Mouse (Mus musculus): ENCODE results near the gene Lztr1. TPM values are rescaled to one million over a fixed set of nuclear protein-coding genes. Genes with fewer than 3 reads are reported as not detected.

Lztr1 gene
- polyA plus RNA-seq, 1 experiment from 2014 or later: 156 TPM

- H3K27me3 ChIP-seq: no peaks in the 10 kb centered on the region
- ChIA-PET POLR2A (no interaction called here), CTCF (interaction anchor here (1.2 to 3.6 kb wide), 2 partner anchors 27 to 60 kb away, joined by 3 to 45 read pairs; no protein-coding TSS in a partner anchor)
- no peak for TF ChIP-seq CTCF (IDR thresholded peaks at IDR 0.05)
- ATAC-seq: no peak
- no peak for DNase-seq (ENCODE audit: low read depth, low spot score)
- in situ Hi-C loops (cut with MboI; ENCODE audit: low pct_unique_long_range_greater_than_20kb): loop anchor here (5.0 kb wide), 1 partner anchor 66 kb away; no protein-coding TSS in a partner anchor
Observed at GRCm38 (mm10) chr16:17556180-17556579, 47.7 kb downstream of the Lztr1 start.

GRCm38 (mm10) chr16:17556907-17557306 lies 48.4 kb downstream of the Lztr1 start:
- POLR2A ChIA-PET: no interaction called here
- no peak for ATAC-seq

GRCm38 (mm10) chr16:17557947-17558480 lies 49.5 kb downstream of the Lztr1 start:
- in situ Hi-C loops (cut with MboI; ENCODE audit: low pct_unique_long_range_greater_than_20kb): loop anchor here (5.0 kb wide), 1 partner anchor 64 kb away; no protein-coding TSS in a partner anchor
- ChIA-PET CTCF (interaction anchor here (0.8 to 3.6 kb wide), 19 partner anchors 9 to 169 kb away, joined by 3 to 45 read pairs (median 6); partner anchors contain the start of genes Pi4ka, Slc7a4, Smpd4 and Snap29), POLR2A (interaction anchor here (0.6 to 1.5 kb wide), 4 partner anchors 10 to 67 kb away, joined by 3 to 5 read pairs (median 4); no protein-coding TSS in a partner anchor)
- DNase-seq (ENCODE audit: low read depth, low spot score) (no peak), ATAC-seq (no peak)
- no peaks in the 10 kb centered on the region for H3K27me3 ChIP-seq
- TF ChIP-seq CTCF (IDR thresholded peaks at IDR 0.05): no peak

More at GRCm38 (mm10) chr16:17556907-17557306, 48.4 kb downstream of the Lztr1 start:
- CTCF ChIA-PET: interaction anchor here (1.1 to 3.6 kb wide), 12 partner anchors 8 to 63 kb away, joined by 3 to 45 read pairs (median 7); partner anchors contain the start of genes Slc7a4 and Smpd4
- in situ Hi-C loops (cut with MboI; ENCODE audit: low pct_unique_long_range_greater_than_20kb): loop anchor here (5.0 kb wide), 1 partner anchor 65 kb away; no protein-coding TSS in a partner anchor
- DNase-seq (ENCODE audit: low read depth, low spot score): no peak
- H3K27me3 ChIP-seq: no peaks in the 10 kb centered on the region
- TF ChIP-seq CTCF (IDR thresholded peaks at IDR 0.05): no peak

GRCm38 (mm10) chr16:17558811-17559210 lies 50.3 kb downstream of the Lztr1 start:
- ChIA-PET POLR2A (interaction anchor here (0.6 to 1.5 kb wide), 3 partner anchors 9 to 73 kb away, joined by 3 read pairs; no protein-coding TSS in a partner anchor), CTCF (interaction anchor here (0.8 to 3.6 kb wide), 8 partner anchors 8 to 169 kb away, joined by 3 to 45 read pairs (median 8); no protein-coding TSS in a partner anchor)
- DNase-seq (ENCODE audit: low read depth, low spot score): no peak
- TF ChIP-seq CTCF (IDR thresholded peaks at IDR 0.05): no peak
- no peak for ATAC-seq
- in situ Hi-C loops (cut with MboI; ENCODE audit: low pct_unique_long_range_greater_than_20kb): loop anchor here (5.0 kb wide), 1 partner anchor 63 kb away; no protein-coding TSS in a partner anchor
- no peaks in the 10 kb centered on the region for H3K27me3 ChIP-seq

GRCm38 (mm10) chr16:17559396-17560027 lies 51.0 kb downstream of the Lztr1 start:
- CTCF ChIA-PET: interaction anchor here (3.0 to 3.6 kb wide), 2 partner anchors 50 to 57 kb away, joined by 14 to 45 read pairs; no protein-coding TSS in a partner anchor
- in situ Hi-C loops (cut with MboI; ENCODE audit: low pct_unique_long_range_greater_than_20kb): loop anchor here (5.0 kb wide), 1 partner anchor 63 kb away; no protein-coding TSS in a partner anchor
- ATAC-seq (no peak), DNase-seq (ENCODE audit: low read depth, low spot score) (no peak)
- H3K27me3 ChIP-seq: no peaks in the 10 kb centered on the region
- no peak for TF ChIP-seq CTCF (IDR thresholded peaks at IDR 0.05)
- POLR2A ChIA-PET: interaction anchor here (0.6 to 1.5 kb wide), 3 partner anchors 8 to 72 kb away, joined by 3 read pairs; no protein-coding TSS in a partner anchor

GRCm38 (mm10) chr16:17561128-17561750 lies 52.8 kb downstream of the Lztr1 start, which contains the start of gene Lrrc74b:
Gene Lrrc74b (minus strand): TSS chr16:17561247.
- ATAC-seq: no peak
- no peaks in the 10 kb centered on the region for H3K27me3 ChIP-seq
- in situ Hi-C loops (cut with MboI; ENCODE audit: low pct_unique_long_range_greater_than_20kb): no loop called here
- ChIA-PET POLR2A (no interaction called here), CTCF (interaction anchor here (0.9 to 3.4 kb wide), 3 partner anchors 12 to 55 kb away, joined by 3 to 23 read pairs (median 9); partner anchors contain the start of gene Slc7a4)
- TF ChIP-seq CTCF (IDR thresholded peaks at IDR 0.05): no peak
- no peak for DNase-seq (ENCODE audit: low read depth, low spot score)

GRCm38 (mm10) chr16:17561751-17562208 lies 53.3 kb downstream of the Lztr1 start, which contains the start of gene P2rx6:
Gene P2rx6 (plus strand): TSS chr16:17561885.
- no peaks in the 10 kb centered on the region for H3K27me3 ChIP-seq
- CTCF ChIA-PET: interaction anchor here (1.4 to 3.4 kb wide), 4 partner anchors 21 to 55 kb away, joined by 3 to 23 read pairs (median 6); partner anchors contain the start of gene Slc7a4
- no peak for TF ChIP-seq CTCF (IDR thresholded peaks at IDR 0.05)
- DNase-seq (ENCODE audit: low read depth, low spot score): peak; percentile 56
- in situ Hi-C loops (cut with MboI; ENCODE audit: low pct_unique_long_range_greater_than_20kb): no loop called here
- ATAC-seq: peak; percentile 57
- POLR2A ChIA-PET: no interaction called here

GRCm38 (mm10) chr16:17563580-17563979 lies 55.1 kb downstream of the Lztr1 start:
- ChIA-PET CTCF (interaction anchor here (1.8 to 3.4 kb wide), 4 partner anchors 9 to 53 kb away, joined by 4 to 23 read pairs (median 8); partner anchors contain the start of gene Slc7a4), POLR2A (no interaction called here)
- no peaks in the 10 kb centered on the region for H3K27me3 ChIP-seq
- in situ Hi-C loops (cut with MboI; ENCODE audit: low pct_unique_long_range_greater_than_20kb): no loop called here
- no peak for DNase-seq (ENCODE audit: low read depth, low spot score)
- no peak for TF ChIP-seq CTCF (IDR thresholded peaks at IDR 0.05)
- no peak for ATAC-seq

- POLR2A ChIA-PET: no interaction called here
- no peak for DNase-seq (ENCODE audit: low read depth, low spot score)
- ATAC-seq: no peak
- TF ChIP-seq CTCF (IDR thresholded peaks at IDR 0.05): no peak
- in situ Hi-C loops (cut with MboI; ENCODE audit: low pct_unique_long_range_greater_than_20kb): no loop called here
- CTCF ChIA-PET: interaction anchor here (2.0 to 3.4 kb wide), 3 partner anchors 9 to 52 kb away, joined by 6 to 23 read pairs (median 9); partner anchors contain the start of gene Slc7a4
- no peaks in the 10 kb centered on the region for H3K27me3 ChIP-seq
Observed at GRCm38 (mm10) chr16:17564221-17564620, 55.7 kb downstream of the Lztr1 start.

- DNase-seq (ENCODE audit: low read depth, low spot score) (no peak), ATAC-seq (no peak)
- H3K27me3 ChIP-seq: no peaks in the 10 kb centered on the region
- TF ChIP-seq CTCF (IDR thresholded peaks at IDR 0.05): no peak
- CTCF ChIA-PET: interaction anchor here (0.8 to 2.0 kb wide), 2 partner anchors 8 to 52 kb away, joined by 3 to 6 read pairs; no protein-coding TSS in a partner anchor
- POLR2A ChIA-PET: no interaction called here
- in situ Hi-C loops (cut with MboI; ENCODE audit: low pct_unique_long_range_greater_than_20kb): no loop called here
Observed at GRCm38 (mm10) chr16:17564771-17565170, 56.3 kb downstream of the Lztr1 start.

Measured in Patski (cell line).